9 mouse cellular contexts compared by ENCODE assay signal in the genomic region with DNA sequence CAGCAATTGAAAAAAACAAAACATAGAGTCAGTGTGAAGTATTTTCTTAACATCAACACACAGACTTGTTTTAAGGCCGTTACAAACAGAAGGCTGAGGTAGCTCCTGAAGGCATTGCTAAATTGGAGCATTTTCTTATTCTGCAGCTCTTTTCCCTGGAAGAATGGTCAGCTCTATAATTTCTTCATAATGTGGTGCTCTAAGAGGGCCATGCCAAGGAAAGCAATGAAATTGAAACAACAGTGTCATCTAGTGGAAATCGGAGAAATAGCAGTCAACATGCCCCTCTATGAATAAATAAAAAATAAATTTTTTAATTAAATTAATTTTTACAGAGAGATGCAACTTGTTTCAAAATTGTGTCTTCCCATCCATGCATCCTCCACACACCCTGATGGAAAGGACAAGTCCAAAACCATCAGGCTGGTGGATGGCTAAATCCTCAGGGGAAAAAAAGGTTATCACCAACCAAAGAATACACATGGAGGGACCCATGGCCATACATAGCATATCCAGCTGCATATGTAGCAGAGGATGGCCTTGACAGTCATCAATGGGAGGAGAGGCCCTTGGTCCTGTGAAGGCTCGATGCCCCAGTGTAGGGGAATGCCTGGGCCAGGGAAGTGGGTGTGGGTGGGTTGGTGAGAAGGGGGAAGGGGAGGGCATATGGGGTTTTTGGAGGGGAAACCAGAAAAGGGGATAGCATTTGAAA.
DNase-seq lines count a peak whose midpoint lies in the region; ATAC-seq and TF ChIP-seq lines count a peak whose summit lies in the region.
"Had no signal": no experiment of that assay in that cellular context is flagged by ENCODE, and none has a peak within 500 bp of the region (broad histone marks: within the 10 kb centered on the region; RNA-seq: fewer than 3 reads in every experiment).

No protein-coding gene starts in this region.

- H3K9me3 ChIP-seq in forebrain, embryonic 12.5 days, result no peaks in the 10 kb centered on the region
- H3K9me3 ChIP-seq in forebrain, embryonic 11.5 days (ENCODE audit: control insufficient read depth, low read length), result no peaks in the 10 kb centered on the region
- no peaks in the 10 kb centered on the region for H3K9me3 ChIP-seq in liver, postnatal 0 days (ENCODE audit: low read length)
- H3K9me3 ChIP-seq in liver, embryonic 12.5 days (replicated peaks), result no peaks in the 10 kb centered on the region
- H3K9me3 ChIP-seq in hindbrain, embryonic 13.5 days, result no peaks in the 10 kb centered on the region

- WGBS in forebrain, embryonic 12.5 days, result 34% methylated on average over 3 of the region's 3 CpGs
- WGBS in forebrain, embryonic 11.5 days, result 47% methylated on average over 3 of the region's 3 CpGs
- WGBS in liver, postnatal 0 days (ENCODE audit: insufficient replicate concordance), result 43% methylated on average over 3 of the region's 3 CpGs
- WGBS in liver, embryonic 12.5 days (ENCODE audit: insufficient replicate concordance), result 37% methylated on average over 3 of the region's 3 CpGs
- WGBS in hindbrain, embryonic 13.5 days, result 44% methylated on average over 3 of the region's 3 CpGs

- no peak for TF ChIP-seq EP300 in liver, postnatal 0 days (IDR thresholded peaks at IDR 0.05; ENCODE audit: low read depth)

- DNase-seq in forebrain, embryonic 11.5 days (ENCODE audit: low spot score), result no peak
- no peak for DNase-seq in liver, postnatal 0 days
- peak; percentile 70 for DNase-seq in retina, embryonic 14.5 days (ENCODE audit: low spot score)
- no peak for DNase-seq in MN1 (ENCODE audit: low spot score)
- no peak for DNase-seq in thymus, postnatal 10 days (ENCODE audit: low spot score in 2 of 2)

- no peak overlapping the region for H3K4me2 ChIP-seq in forebrain, embryonic 12.5 days
- no peak overlapping the region for H3K4me2 ChIP-seq in forebrain, embryonic 11.5 days (ENCODE audit: low read depth, low read length, severe bottlenecking)
- H3K4me2 ChIP-seq in liver, postnatal 0 days (ENCODE audit: low read depth, low read length), result no peak overlapping the region
- no peak overlapping the region for H3K4me2 ChIP-seq in liver, embryonic 12.5 days
- no peak overlapping the region for H3K4me2 ChIP-seq in hindbrain, embryonic 13.5 days

- no peaks in the 10 kb centered on the region for H3K36me3 ChIP-seq in forebrain, embryonic 12.5 days (replicated peaks)
- no peaks in the 10 kb centered on the region for H3K36me3 ChIP-seq in forebrain, embryonic 11.5 days (ENCODE audit: control insufficient read depth, insufficient read depth, low read length)
- no peaks in the 10 kb centered on the region for H3K36me3 ChIP-seq in liver, postnatal 0 days (replicated peaks; ENCODE audit: insufficient read depth, low read length)
- no peaks in the 10 kb centered on the region for H3K36me3 ChIP-seq in liver, embryonic 12.5 days
- H3K36me3 ChIP-seq in hindbrain, embryonic 13.5 days, result no peaks in the 10 kb centered on the region

- no peak overlapping the region for H3K4me3 ChIP-seq in forebrain, embryonic 12.5 days (replicated peaks)
- no peak overlapping the region for H3K4me3 ChIP-seq in forebrain, embryonic 11.5 days (ENCODE audit: low read depth, low read length)
- H3K4me3 ChIP-seq in liver, postnatal 0 days (ENCODE audit: low read depth, low read length), result no peak overlapping the region
- no peak overlapping the region for H3K4me3 ChIP-seq in liver, embryonic 12.5 days
- H3K4me3 ChIP-seq in hindbrain, embryonic 13.5 days, result no peak overlapping the region

- TF ChIP-seq CTCF in liver, postnatal 0 days (IDR thresholded peaks at IDR 0.05; ENCODE audit: low read depth), result peak; percentile 46

- no peak overlapping the region for H3K27ac ChIP-seq in forebrain, embryonic 12.5 days
- H3K27ac ChIP-seq in forebrain, embryonic 11.5 days (ENCODE audit: low read depth, low read length), result no peak overlapping the region
- no peak overlapping the region for H3K27ac ChIP-seq in liver, postnatal 0 days (ENCODE audit: low read depth)
- H3K27ac ChIP-seq in liver, embryonic 12.5 days, result no peak overlapping the region
- H3K27ac ChIP-seq in hindbrain, embryonic 13.5 days, result no peak overlapping the region; the same call in 1 of the 2 replicates
- H3K27ac ChIP-seq: macrophage had no signal

- no peaks in the 10 kb centered on the region for H3K4me1 ChIP-seq in forebrain, embryonic 12.5 days
- no peaks in the 10 kb centered on the region for H3K4me1 ChIP-seq in forebrain, embryonic 11.5 days (replicated peaks; ENCODE audit: control insufficient read depth, insufficient read depth, low read length)
- H3K4me1 ChIP-seq in liver, postnatal 0 days (ENCODE audit: insufficient read depth), result no peaks in the 10 kb centered on the region
- H3K4me1 ChIP-seq in liver, embryonic 12.5 days, result no peaks in the 10 kb centered on the region
- 0 out of 2 replicates have a peak, but pooled peaks cover 3% of the 10 kb centered on the region for H3K4me1 ChIP-seq in hindbrain, embryonic 13.5 days (replicated peaks)

- no peaks in the 10 kb centered on the region for H3K27me3 ChIP-seq in forebrain, embryonic 12.5 days
- H3K27me3 ChIP-seq in forebrain, embryonic 11.5 days (ENCODE audit: control insufficient read depth, insufficient read depth, low read length), result no peaks in the 10 kb centered on the region
- no peaks in the 10 kb centered on the region for H3K27me3 ChIP-seq in liver, postnatal 0 days (ENCODE audit: insufficient read depth, low read length)
- H3K27me3 ChIP-seq in liver, embryonic 12.5 days (replicated peaks), result no peaks in the 10 kb centered on the region
- H3K27me3 ChIP-seq in hindbrain, embryonic 13.5 days, result no peaks in the 10 kb centered on the region

- no peak overlapping the region for H3K9ac ChIP-seq in forebrain, embryonic 12.5 days
- no peak overlapping the region for H3K9ac ChIP-seq in forebrain, embryonic 11.5 days (ENCODE audit: low read length)
- no peak overlapping the region for H3K9ac ChIP-seq in liver, postnatal 0 days (replicated peaks)
- no peak overlapping the region for H3K9ac ChIP-seq in liver, embryonic 12.5 days
- no peak overlapping the region for H3K9ac ChIP-seq in hindbrain, embryonic 13.5 days

- ATAC-seq in forebrain, embryonic 12.5 days (ENCODE audit: low FRiP score), result peak; percentile 67; the same call in 1 of the 2 replicates
- ATAC-seq in forebrain, embryonic 11.5 days (replicated peaks; ENCODE audit: low FRiP score), result no peak
- no peak for ATAC-seq in liver, postnatal 0 days
- ATAC-seq in liver, embryonic 12.5 days, result no peak
- ATAC-seq in hindbrain, embryonic 13.5 days (ENCODE audit: low FRiP score), result peak; percentile 79; the same call in 1 of the 2 replicates

Comparison
In these comparisons a context has a peak if more than half of its experiments do, and no peak if none do; other contexts are left out.
1. ATAC-seq: peak in forebrain, embryonic 12.5 days (single experiment) and hindbrain, embryonic 13.5 days (single experiment); none in forebrain, embryonic 11.5 days (single experiment), liver, postnatal 0 days (single experiment) and liver, embryonic 12.5 days (single experiment).